Mouse (Mus musculus) forebrain, embryonic 16.5 days (tissue): ENCODE measurements around the gene Atg7. TPM values are rescaled to one million over a fixed set of nuclear protein-coding genes. Genes with fewer than 3 reads are reported as not detected.
A peak's percentile ranks its signal among the peaks of the same experiment; 100 is the strongest.

Experiments used
- ATAC-seq: fragments of 200-750 bp; cut with Nextera tagmentation; 2 replicates; pipeline ENCODE4 v1.8.0; 2017; ENCODE audit warnings: mild to moderate bottlenecking, moderate library complexity
- H3K27ac ChIP-seq: fragments of 300-500 bp; sonication (generic); 2 replicates; pipeline ENCODE4 v1.5.1; 2014; ENCODE audit warnings: low read length, control low read depth
- H3K27me3 ChIP-seq: fragments of 300-500 bp; sonication (generic); replicated peaks from 2 replicates; pipeline ENCODE4 v1.6.1; 2014; ENCODE audit warnings: low read length; ENCODE audit not compliant: control insufficient read depth, insufficient read depth
- H3K36me3 ChIP-seq: fragments of 300-500 bp; sonication (generic); 2 replicates; pipeline ENCODE4 v1.6.1; 2014; ENCODE audit not compliant: control insufficient read depth, insufficient read depth
- H3K4me1 ChIP-seq: fragments of 300-500 bp; sonication (generic); replicated peaks from 2 replicates; pipeline ENCODE4 v1.6.1; 2014; ENCODE audit warnings: low read length; ENCODE audit not compliant: control insufficient read depth, insufficient read depth
- H3K4me2 ChIP-seq: fragments of 300-500 bp; sonication (generic); 2 replicates; pipeline ENCODE4 v1.6.1; 2014; ENCODE audit warnings: mild to moderate bottlenecking, low read length, control low read depth
- H3K4me3 ChIP-seq: fragments of 300-500 bp; sonication (generic); replicated peaks from 2 replicates; pipeline ENCODE4 v1.5.1; 2014; ENCODE audit warnings: mild to moderate bottlenecking, low read length, control low read depth
- H3K9ac ChIP-seq: fragments of 300-500 bp; sonication (generic); replicated peaks from 2 replicates; pipeline ENCODE4 v1.6.1; 2014; ENCODE audit warnings: low read depth, low read length, control low read depth
- H3K9me3 ChIP-seq: fragments of 300-500 bp; sonication (generic); 2 replicates; pipeline ENCODE4 v1.6.1; 2016; ENCODE audit warnings: low read length; ENCODE audit not compliant: control insufficient read depth
- WGBS: fragments of 180-500 bp; shearing (Covaris S2); extraction: QIAGEN DNeasy Blood & Tissue Kit; methylation state at CpG from one replicate; pipeline ENCODE4 v1.1.7; 2014; 5-methylcytosine and 5-hydroxymethylcytosine counted together
- polyA plus RNA-seq: library from polyadenylated mRNA; unstranded; fragments of >200 nt; fragmentation: Nextera tagmentation; extraction: Ambion mirVana; gene quantifications from 2 replicates; pipeline ENCODE4 v1.2.1, GENCODE M21; 2015

Atg7 gene
- polyA plus RNA-seq, 1 experiment from 2014 or later, result 23.2 TPM

GRCm38 (mm10) chr6:114698578-114698977, 55.7 kb downstream of the Atg7 start:
- H3K4me3 ChIP-seq, result no peak overlapping the region
- 63% methylated on average over 5 of the region's 5 CpGs for WGBS
- no peak for ATAC-seq
- H3K9ac ChIP-seq, result no peak overlapping the region
- no peaks in the 10 kb centered on the region for H3K9me3 ChIP-seq
- no peak overlapping the region for H3K4me2 ChIP-seq
- H3K4me1 ChIP-seq, result peaks cover 4% of the 10 kb centered on the region
- no peak overlapping the region for H3K27ac ChIP-seq
- no peaks in the 10 kb centered on the region for H3K27me3 ChIP-seq
- H3K36me3 ChIP-seq, result peaks cover 3% of the 10 kb centered on the region; the same call in 1 of the 2 replicates

GRCm38 (mm10) chr6:114700704-114701103, 57.8 kb downstream of the Atg7 start:
- no peak for ATAC-seq

GRCm38 (mm10) chr6:114707032-114707431, 64.1 kb downstream of the Atg7 start:
- Histone ChIP-seq H3K9me3 (no peaks in the 10 kb centered on the region), H3K4me3 (no peak overlapping the region), H3K9ac (no peak overlapping the region), H3K4me2 (no peak overlapping the region), H3K27me3 (no peaks in the 10 kb centered on the region), H3K4me1 (peaks cover 9% of the 10 kb centered on the region), H3K36me3 (peaks cover 2% of the 10 kb centered on the region; the same call in 1 of the 2 replicates), H3K27ac (no peak overlapping the region)
- ATAC-seq, result no peak
- 83% methylated on average over 3 of the region's 3 CpGs for WGBS

More at GRCm38 (mm10) chr6:114700704-114701103, 57.8 kb downstream of the Atg7 start:
- H3K27me3 ChIP-seq, result no peaks in the 10 kb centered on the region
- H3K4me2 ChIP-seq, result no peak overlapping the region
- WGBS, result 88% methylated on average over 3 of the region's 3 CpGs
- H3K4me1 ChIP-seq, result peaks cover 4% of the 10 kb centered on the region
- no peaks in the 10 kb centered on the region for H3K9me3 ChIP-seq
- H3K9ac ChIP-seq, result no peak overlapping the region
- peaks cover 5% of the 10 kb centered on the region; the same call in 1 of the 2 replicates for H3K36me3 ChIP-seq
- no peak overlapping the region for H3K27ac ChIP-seq
- no peak overlapping the region for H3K4me3 ChIP-seq

GRCm38 (mm10) chr6:114712242-114713050, 69.5 kb downstream of the Atg7 start:
- H3K27me3 ChIP-seq, result no peaks in the 10 kb centered on the region
- H3K4me1 ChIP-seq, result peaks cover 33% of the 10 kb centered on the region
- no peaks in the 10 kb centered on the region for H3K36me3 ChIP-seq
- WGBS, result 56% methylated on average over 4 of the region's 4 CpGs
- H3K9ac ChIP-seq, result no peak overlapping the region
- H3K4me2 ChIP-seq, result no peak overlapping the region
- peak overlapping the region; percentile 4; the same call in 1 of the 2 replicates for H3K27ac ChIP-seq
- ATAC-seq, result peak; percentile 63
- no peaks in the 10 kb centered on the region for H3K9me3 ChIP-seq
- no peak overlapping the region for H3K4me3 ChIP-seq

- Histone ChIP-seq H3K4me1 (peaks cover 33% of the 10 kb centered on the region), H3K4me2 (no peak overlapping the region), H3K4me3 (no peak overlapping the region), H3K9ac (no peak overlapping the region), H3K27ac (no peak overlapping the region), H3K36me3 (no peaks in the 10 kb centered on the region), H3K27me3 (no peaks in the 10 kb centered on the region), H3K9me3 (no peaks in the 10 kb centered on the region)
- 76% methylated on average over 3 of the region's 3 CpGs for WGBS
- no peak for ATAC-seq
Measured at GRCm38 (mm10) chr6:114713538-114713937, 70.6 kb downstream of the Atg7 start.

- ATAC-seq, result no peak
- peaks cover 43% of the 10 kb centered on the region for H3K4me1 ChIP-seq
- no peak overlapping the region for H3K27ac ChIP-seq
- WGBS, result 10% methylated on average over 5 of the region's 5 CpGs
- no peak overlapping the region for H3K9ac ChIP-seq
- no peak overlapping the region for H3K4me2 ChIP-seq
- H3K9me3 ChIP-seq, result no peaks in the 10 kb centered on the region
- H3K4me3 ChIP-seq, result no peak overlapping the region
- H3K27me3 ChIP-seq, result no peaks in the 10 kb centered on the region
- no peaks in the 10 kb centered on the region for H3K36me3 ChIP-seq
Measured at GRCm38 (mm10) chr6:114714654-114715053, 71.8 kb downstream of the Atg7 start.

GRCm38 (mm10) chr6:114715289-114716030, 72.6 kb downstream of the Atg7 start:
- no peak overlapping the region for H3K4me2 ChIP-seq
- H3K36me3 ChIP-seq, result no peaks in the 10 kb centered on the region
- no peak overlapping the region for H3K9ac ChIP-seq
- H3K27me3 ChIP-seq, result no peaks in the 10 kb centered on the region
- H3K4me3 ChIP-seq, result no peak overlapping the region
- ATAC-seq, result no peak
- WGBS, result 46% methylated on average over 7 of the region's 7 CpGs
- peak overlapping the region; percentile 46; the same call in 1 of the 2 replicates for H3K27ac ChIP-seq
- no peaks in the 10 kb centered on the region for H3K9me3 ChIP-seq
- H3K4me1 ChIP-seq, result peaks cover 46% of the 10 kb centered on the region

GRCm38 (mm10) chr6:114719100-114719499, 76.2 kb downstream of the Atg7 start:
- no peaks in the 10 kb centered on the region for H3K27me3 ChIP-seq
- no peak overlapping the region for H3K9ac ChIP-seq
- H3K4me2 ChIP-seq, result no peak overlapping the region
- 30% methylated on average over 5 of the region's 5 CpGs for WGBS
- no peak overlapping the region for H3K4me3 ChIP-seq
- H3K27ac ChIP-seq, result peak overlapping the region; percentile 19; the same call in 1 of the 2 replicates
- no peaks in the 10 kb centered on the region for H3K36me3 ChIP-seq
- peaks cover 30% of the 10 kb centered on the region for H3K4me1 ChIP-seq
- no peak for ATAC-seq
- no peaks in the 10 kb centered on the region for H3K9me3 ChIP-seq

GRCm38 (mm10) chr6:114719665-114720064, 76.8 kb downstream of the Atg7 start:
- Histone ChIP-seq H3K4me1 (peaks cover 24% of the 10 kb centered on the region), H3K9ac (no peak overlapping the region), H3K9me3 (no peaks in the 10 kb centered on the region), H3K4me3 (no peak overlapping the region), H3K27me3 (no peaks in the 10 kb centered on the region), H3K27ac (no peak overlapping the region; the same call in 1 of the 2 replicates), H3K36me3 (no peaks in the 10 kb centered on the region), H3K4me2 (no peak overlapping the region)
- 84% methylated on average over 8 of the region's 8 CpGs for WGBS
- no peak for ATAC-seq
